Mouse (Mus musculus) lung, adult 2 months (tissue): Measurements from ENCODE around the gene Ryr1. TPM values are rescaled to one million over a fixed set of nuclear protein-coding genes. Genes with fewer than 3 reads are reported as not detected.

Experiments used
- DNase-seq: peaks from one replicate; pipeline ENCODE4 v3.0.0; 2022
- H3K4me1 ChIP-seq: fragments of 200-500 bp; 2 replicates; pipeline ENCODE4 v1.6.1; 2011; ENCODE audit warnings: low read length; ENCODE audit not compliant: control insufficient read depth, insufficient read depth
- H3K4me3 ChIP-seq: fragments of 200-500 bp; replicated peaks from 2 replicates; pipeline ENCODE3; 2011; ENCODE audit warnings: low read depth, mild to moderate bottlenecking, control low read depth, low read length; ENCODE audit errors: extremely low read depth
- CTCF ChIP-seq: fragments of 200-500 bp; IDR thresholded peaks from 2 replicates; pipeline ENCODE4 v1.5.1; 2011; ENCODE audit warnings: mild to moderate bottlenecking, low read length, control low read depth; ENCODE audit not compliant: insufficient read depth
- POLR2A ChIP-seq: fragments of 200-500 bp; IDR thresholded peaks from 2 replicates; pipeline ENCODE4 v1.6.1; 2011; ENCODE audit warnings: low read depth, mild to moderate bottlenecking, control low read depth, low read length, borderline replicate concordance; ENCODE audit errors: extremely low read depth
- WGBS: fragments of 180-500 bp; shearing (Covaris S2); methylation state at CpG from one replicate; pipeline ENCODE4 v1.1.7; 2018; 5-methylcytosine and 5-hydroxymethylcytosine counted together
- polyA plus RNA-seq: library from polyadenylated mRNA; depleted of rRNA; stranded (reverse); fragments of >200 nt; gene quantifications from 2 replicates; pipeline ENCODE4 v1.2.3, GENCODE M21; 2012

Gene Ryr1
- polyA plus RNA-seq, 1 experiment, result 10.9 TPM

DNA sequence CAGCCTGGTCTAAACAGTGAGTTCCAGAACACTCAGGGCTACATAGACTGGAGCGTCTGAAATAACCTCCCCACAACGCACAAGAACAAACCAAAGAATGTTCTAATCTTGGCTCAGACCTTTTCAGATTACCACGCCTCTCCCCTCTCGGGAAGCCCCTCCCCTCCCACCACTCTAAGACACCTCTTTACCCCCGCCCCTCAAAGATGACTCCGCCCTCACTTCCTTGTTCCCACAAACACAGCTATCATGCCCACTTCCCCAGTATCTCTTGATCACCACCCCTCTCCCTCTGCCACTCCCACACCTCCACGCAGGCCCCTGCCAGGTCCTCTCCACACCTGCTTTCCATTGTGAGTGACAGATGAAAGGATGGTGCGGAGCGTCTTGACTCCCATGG is 116.3 kb downstream of the Ryr1 start:
- 57% methylated on average over 9 of the region's 9 CpGs for WGBS
- no peaks in the 10 kb centered on the region for H3K4me1 ChIP-seq
- no peak for DNase-seq
- no peak for TF ChIP-seq CTCF
- TF ChIP-seq POLR2A, result no peak
- no peak overlapping the region for H3K4me3 ChIP-seq

GRCm38 (mm10) chr7:29008171-29008570 is 116.8 kb downstream of the Ryr1 start:
- 91% methylated on average over 10 of the region's 10 CpGs for WGBS
- no peak for TF ChIP-seq POLR2A
- no peak for TF ChIP-seq CTCF
- no peaks in the 10 kb centered on the region for H3K4me1 ChIP-seq
- no peak overlapping the region for H3K4me3 ChIP-seq
- DNase-seq, result no peak

GRCm38 (mm10) chr7:29007224-29008101 is 117.5 kb downstream of the Ryr1 start:
- no peak for DNase-seq

GRCm38 (mm10) chr7:29000651-29001605 is 124.1 kb downstream of the Ryr1 start:
- 7% methylated on average over 43 of the region's 43 CpGs for WGBS

More at GRCm38 (mm10) chr7:29007224-29008101, 117.5 kb downstream of the Ryr1 start:
- TF ChIP-seq POLR2A (no peak), CTCF (no peak)
- H3K4me3 ChIP-seq, result no peak overlapping the region
- H3K4me1 ChIP-seq, result no peaks in the 10 kb centered on the region
- 60% methylated on average over 9 of the region's 9 CpGs for WGBS

DNA sequence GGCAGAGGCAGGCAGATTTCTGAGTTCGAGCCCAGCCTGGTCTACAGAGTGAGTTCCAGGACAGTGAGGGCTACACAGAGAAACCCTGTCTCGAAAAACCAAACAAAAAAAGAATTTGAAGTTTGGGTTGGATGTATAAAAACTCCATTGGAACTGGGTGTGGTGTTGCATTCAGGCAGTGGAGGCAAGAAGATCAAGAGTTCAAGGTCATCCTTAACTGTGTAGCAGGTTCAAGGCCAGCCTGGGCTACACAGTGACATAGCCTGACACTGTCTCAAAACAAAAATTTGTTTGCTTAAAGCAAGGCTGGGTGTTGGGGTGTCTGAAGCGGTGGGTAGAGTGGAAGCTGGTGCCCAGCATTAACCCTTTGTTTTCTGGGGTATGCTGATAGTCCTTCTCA is 131.6 kb downstream of the Ryr1 start:
- DNase-seq, result no peak
- Histone ChIP-seq H3K4me3 (no peak overlapping the region), H3K4me1 (no peaks in the 10 kb centered on the region)
- WGBS, result 85% methylated on average over 3 of the region's 3 CpGs
- TF ChIP-seq POLR2A (no peak), CTCF (no peak)

More at GRCm38 (mm10) chr7:29000651-29001605, 124.1 kb downstream of the Ryr1 start:
- H3K4me3 ChIP-seq, result peak overlapping the region; percentile 43
- peaks cover 8% of the 10 kb centered on the region for H3K4me1 ChIP-seq
- DNase-seq, result peak; percentile 58
- TF ChIP-seq POLR2A (no peak), CTCF (no peak)

DNA sequence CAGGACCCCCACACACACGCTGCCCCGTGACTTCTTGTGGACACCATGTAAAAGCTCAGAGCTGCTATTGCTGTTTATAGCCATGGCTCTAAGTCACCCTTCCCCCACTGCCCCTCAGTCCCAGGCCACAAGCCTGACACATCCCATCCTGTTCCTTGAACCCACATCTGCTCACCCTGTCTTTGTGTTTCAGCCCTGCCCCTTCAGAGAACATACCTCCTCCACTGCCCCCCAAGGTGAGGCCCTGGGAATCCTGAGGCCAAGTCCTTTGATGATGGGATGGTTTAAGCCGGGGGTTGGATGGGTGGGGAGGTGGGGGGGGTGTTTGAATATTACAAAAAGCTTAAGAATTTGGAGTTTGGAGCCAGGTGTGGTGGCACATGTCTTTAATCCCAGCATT is 132.0 kb downstream of the Ryr1 start:
- DNase-seq, result no peak
- no peaks in the 10 kb centered on the region for H3K4me1 ChIP-seq
- no peak overlapping the region for H3K4me3 ChIP-seq
- 83% methylated on average over 3 of the region's 3 CpGs for WGBS
- TF ChIP-seq CTCF (no peak), POLR2A (no peak)

GRCm38 (mm10) chr7:28991616-28992015 is 133.4 kb downstream of the Ryr1 start:
- 70% methylated on average over 5 of the region's 5 CpGs for WGBS

GRCm38 (mm10) chr7:28990766-28991273 is 134.2 kb downstream of the Ryr1 start:
- 64% methylated on average over 14 of the region's 14 CpGs for WGBS
- H3K4me1 ChIP-seq, result no peaks in the 10 kb centered on the region
- no peak for DNase-seq
- TF ChIP-seq POLR2A (no peak), CTCF (no peak)
- no peak overlapping the region for H3K4me3 ChIP-seq

More at GRCm38 (mm10) chr7:28991616-28992015, 133.4 kb downstream of the Ryr1 start:
- H3K4me1 ChIP-seq, result no peaks in the 10 kb centered on the region
- DNase-seq, result no peak
- peak; percentile 44; the same call in 1 of the 2 replicates for TF ChIP-seq CTCF
- TF ChIP-seq POLR2A, result no peak
- no peak overlapping the region for H3K4me3 ChIP-seq

DNA sequence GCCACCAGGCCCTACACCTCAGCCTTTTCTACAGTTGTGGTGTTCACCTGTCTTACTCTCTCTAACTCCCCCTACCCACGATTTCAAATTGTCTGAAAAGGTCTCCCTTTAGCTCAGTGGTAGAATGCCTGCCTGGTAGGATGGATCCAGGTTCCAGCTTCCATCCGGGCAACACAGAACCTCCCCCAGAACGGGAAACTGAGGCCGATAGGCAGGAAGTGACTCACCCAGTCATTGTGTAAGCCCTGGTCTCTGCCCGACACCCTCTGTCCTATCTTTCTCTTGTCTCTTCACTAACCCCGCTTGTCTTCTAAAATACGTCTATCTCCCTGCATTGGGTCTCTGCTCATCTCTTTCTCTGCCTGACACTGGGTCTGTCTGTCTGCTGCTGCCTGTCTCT is 139.8 kb downstream of the Ryr1 start:
- DNase-seq, result no peak
- WGBS, result 63% methylated on average over 7 of the region's 7 CpGs
- Histone ChIP-seq H3K4me1 (peaks cover 7% of the 10 kb centered on the region), H3K4me3 (no peak overlapping the region)
- TF ChIP-seq POLR2A (no peak), CTCF (no peak)
